Mouse (Mus musculus) adrenal gland (tissue): ENCODE data around the gene Tcf25.

Experiments
- intact Hi-C: fragments of 180-260 bp; cut with DNase I; formaldehyde crosslinking; loops from one replicate; pipeline ENCODE4 v1.15.1; 2025
- long read RNA-seq, 2 experiments: library from polyadenylated mRNA; unstranded; transcript quantifications; one replicate each; pipeline ENCODE4 v2.0.0; 2020; ENCODE audit warnings: borderline replicate concordance in 1 of 2; ENCODE audit not compliant: insufficient replicate concordance in 1 of 2

The Tcf25 gene
- long read RNA-seq, experiment 1, full-length matches to known transcripts = 85 of 164 reads
- long read RNA-seq, experiment 1, partial matches to known transcripts = 61 of 164 reads
- long read RNA-seq, experiment 1, other reads (novel, unspliced or antisense) = 18 of 164 reads
- long read RNA-seq, experiment 2, full-length matches to known transcripts = 97 of 234 reads
- long read RNA-seq, experiment 2, partial matches to known transcripts = 118 of 234 reads
- long read RNA-seq, experiment 2, other reads (novel, unspliced or antisense) = 19 of 234 reads

DNA sequence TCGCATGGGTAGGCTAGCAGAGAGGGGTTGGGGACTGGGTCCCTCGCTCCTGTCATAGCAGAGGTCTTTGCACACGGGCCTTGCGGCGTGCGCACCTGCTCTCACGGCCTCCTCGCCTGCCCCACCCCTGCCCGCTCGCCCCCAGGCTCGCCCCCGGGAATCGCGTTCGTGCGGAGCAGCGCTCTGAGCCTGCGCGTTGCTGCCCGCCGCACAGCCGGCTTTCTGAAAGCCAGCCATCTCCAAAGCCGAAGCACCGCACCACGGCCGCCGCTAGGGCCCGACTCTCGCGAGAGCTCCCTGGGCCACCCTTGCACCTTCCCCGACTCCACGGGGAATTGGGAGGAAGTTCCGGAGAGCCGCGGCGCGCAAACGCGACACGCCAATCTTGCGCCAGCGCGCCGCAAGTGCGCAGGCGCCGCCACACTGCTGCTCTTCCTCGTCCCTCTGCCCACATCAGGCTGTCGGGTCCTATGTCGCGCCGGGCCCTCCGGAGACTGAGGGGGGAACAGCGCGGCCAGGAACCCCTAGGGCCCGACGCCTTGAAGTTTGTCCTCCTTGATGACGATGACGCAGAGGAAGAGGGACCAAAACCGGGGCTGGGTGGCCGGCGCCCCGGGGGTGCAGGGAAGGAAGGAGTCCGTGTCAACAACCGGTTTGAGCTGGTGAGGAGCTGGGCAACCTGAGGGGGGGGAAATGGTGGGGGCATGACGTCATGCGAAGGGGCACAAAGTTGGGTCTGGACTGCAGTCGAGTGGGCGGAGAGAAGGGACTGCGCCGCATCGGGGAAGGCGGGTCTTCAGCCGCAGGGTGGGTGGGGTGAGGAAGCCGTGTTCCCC, at the start of gene Tcf25:
TSS of gene Tcf25 (plus strand) at position 351 of the 836 bp plus-strand sequence.
- intact Hi-C loops = no loop called here

DNA sequence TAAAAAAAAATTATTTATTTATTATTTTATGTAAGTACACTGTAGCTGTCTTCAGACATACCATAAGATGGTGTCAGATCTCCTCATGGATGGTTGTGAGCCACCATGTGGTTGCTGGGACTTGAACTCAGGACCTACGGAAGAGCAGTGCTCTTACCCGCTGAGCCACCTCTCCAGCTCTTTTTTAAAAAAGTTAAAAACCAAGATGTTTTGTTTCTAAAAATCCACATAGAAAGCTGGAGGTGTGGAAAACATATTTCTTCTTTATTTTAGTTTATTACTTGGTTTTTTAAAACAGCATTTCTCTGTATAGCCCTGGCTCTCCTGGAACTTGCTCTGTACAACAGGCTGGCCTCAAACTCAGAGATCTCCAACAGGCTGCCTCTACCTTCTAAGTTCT, 45.0 kb upstream of the Tcf25 start:
- intact Hi-C loops = no loop called here

DNA sequence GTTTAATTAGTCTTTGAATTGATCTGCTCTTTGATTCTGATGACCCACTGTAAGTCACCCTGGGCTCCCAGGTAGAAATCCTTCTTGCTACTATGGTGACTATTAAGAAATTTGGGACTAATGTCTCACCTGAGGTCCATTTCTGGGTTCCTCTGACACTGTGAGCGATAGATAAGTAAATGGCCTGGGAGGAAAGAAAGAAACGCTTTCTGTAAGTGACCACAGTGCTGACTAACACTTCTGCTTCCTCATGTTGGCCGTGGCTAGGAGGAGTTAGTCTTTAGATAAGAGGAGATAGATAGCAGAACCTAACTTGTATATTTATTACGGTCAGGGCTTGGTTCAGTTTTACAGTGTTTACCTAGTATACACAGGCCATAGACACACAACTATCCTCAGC, 44.2 kb upstream of the Tcf25 start:
- intact Hi-C loops = no loop called here

DNA sequence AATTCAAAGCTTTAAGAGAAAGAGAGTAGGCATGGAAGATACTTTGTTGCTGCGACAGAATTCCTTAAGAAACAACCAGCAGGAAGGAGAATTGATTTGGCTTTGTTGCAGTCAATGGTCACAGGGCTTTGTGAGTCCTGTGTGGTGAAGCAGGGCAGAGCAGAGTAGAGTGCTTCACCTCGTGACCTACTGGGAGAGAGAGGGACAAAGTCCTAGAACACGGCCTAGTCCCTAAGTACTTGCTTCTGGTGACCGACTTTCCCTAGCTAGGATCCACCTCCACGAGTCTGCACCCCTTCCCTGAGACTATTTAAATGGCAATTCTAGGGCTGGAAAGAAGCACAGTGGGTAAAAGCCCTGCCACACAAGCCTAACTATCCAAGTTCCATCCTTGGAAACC, 43.6 kb upstream of the Tcf25 start:
- intact Hi-C loops = no loop called here

DNA sequence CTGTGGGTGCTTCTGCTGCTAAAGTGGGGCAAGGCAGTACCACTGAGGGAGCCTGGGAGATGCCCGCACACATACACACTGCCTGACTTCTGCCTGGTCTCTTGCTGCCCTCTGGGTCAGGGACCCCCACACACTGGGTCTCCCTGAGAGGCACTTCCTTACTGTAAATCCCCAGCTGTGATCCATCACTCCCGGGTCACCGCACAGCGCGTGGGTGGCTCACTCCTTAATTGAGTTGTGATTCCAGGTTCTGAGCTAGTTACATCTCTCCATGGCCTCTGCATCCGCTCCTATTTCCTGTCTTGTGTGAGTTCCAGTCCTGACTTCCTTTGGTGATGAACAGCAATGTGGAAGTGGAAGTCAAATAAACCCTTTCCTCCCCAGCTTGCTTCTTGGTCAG, 42.9 kb upstream of the Tcf25 start:
- intact Hi-C loops = no loop called here

DNA sequence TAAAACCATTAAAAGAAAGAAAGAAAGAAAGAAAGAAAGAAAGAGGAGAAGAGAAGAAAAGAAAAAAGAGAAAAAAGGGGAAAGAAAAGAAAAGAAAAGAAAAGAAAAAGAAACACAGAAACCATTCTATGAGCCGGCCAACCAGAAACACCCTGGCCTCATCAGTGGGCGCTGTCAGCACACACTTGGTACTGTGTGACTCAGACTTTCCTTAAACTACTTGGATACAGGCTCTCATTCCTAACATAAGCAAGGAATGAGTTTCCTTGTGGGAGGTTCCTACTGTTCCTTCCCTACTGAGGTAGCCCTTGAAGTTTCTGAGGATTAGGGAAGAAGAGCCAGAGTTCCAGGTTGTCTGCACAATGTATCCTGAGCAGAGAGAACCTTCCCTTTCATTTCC, 42.3 kb upstream of the Tcf25 start:
- intact Hi-C loops = no loop called here

DNA sequence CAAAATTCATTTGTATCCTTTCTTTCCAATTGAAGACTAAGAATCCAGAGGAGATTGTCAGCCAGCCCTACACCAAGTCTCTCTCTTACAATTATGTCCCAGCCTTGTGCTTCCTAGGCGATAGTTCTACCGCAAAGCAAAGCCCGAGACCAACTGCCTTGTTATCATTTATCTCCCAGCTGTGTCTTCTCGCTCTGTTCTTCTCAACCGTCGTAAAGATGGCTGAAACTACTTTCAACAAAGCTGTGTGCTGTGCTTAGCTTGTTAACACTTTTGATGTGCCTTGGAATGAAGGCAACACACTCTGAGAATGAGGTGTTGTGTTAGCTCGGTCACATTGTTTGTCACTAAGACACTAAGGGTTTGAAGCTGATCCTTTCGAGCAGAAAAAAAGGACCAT, 41.7 kb upstream of the Tcf25 start:
- intact Hi-C loops = no loop called here

DNA sequence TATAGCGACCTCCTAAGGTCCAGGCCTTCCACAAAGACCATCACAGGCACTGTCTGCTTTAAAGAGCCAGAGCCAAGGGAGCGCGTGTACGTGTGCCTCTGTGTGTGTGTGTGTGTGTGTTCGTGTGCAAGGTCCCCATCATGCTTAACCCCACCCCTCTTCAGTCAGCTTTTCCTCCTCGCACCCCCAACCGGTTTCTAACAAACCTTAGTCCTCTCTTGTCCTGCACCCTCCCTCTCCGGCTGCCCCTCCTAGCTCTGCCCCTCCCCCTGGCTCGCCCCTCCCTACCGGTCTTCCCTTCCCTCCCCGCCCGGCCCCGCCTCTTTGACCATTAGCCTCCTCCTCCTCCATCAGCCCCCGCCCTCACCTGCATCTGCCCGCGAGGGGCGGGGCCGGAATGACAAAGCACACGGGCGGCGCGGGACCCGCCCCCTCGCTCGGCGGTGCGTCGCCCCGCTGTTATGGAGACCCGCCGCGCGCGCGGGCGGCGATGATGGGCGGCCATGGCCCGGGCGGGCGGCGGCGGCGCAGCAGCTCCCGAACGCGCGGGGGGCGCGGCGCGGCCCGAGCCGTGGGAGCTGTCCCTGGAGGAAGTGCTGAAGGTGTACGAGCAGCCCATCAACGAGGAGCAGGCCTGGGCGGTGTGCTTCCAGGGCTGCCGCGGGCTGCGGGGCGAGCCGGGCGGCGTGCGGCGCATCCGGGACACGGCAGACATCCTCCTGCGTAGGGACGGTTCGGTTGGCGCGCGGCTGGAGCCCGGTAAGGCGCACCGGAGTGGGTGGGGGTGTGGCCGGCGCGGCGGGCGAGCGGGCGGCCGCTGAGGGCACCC, 41.1 kb upstream of the Tcf25 start, which contains the start of gene Spire2:
TSS of gene Spire2 (plus strand) at position 452 of the 829 bp plus-strand sequence.
- intact Hi-C loops = no loop called here

DNA sequence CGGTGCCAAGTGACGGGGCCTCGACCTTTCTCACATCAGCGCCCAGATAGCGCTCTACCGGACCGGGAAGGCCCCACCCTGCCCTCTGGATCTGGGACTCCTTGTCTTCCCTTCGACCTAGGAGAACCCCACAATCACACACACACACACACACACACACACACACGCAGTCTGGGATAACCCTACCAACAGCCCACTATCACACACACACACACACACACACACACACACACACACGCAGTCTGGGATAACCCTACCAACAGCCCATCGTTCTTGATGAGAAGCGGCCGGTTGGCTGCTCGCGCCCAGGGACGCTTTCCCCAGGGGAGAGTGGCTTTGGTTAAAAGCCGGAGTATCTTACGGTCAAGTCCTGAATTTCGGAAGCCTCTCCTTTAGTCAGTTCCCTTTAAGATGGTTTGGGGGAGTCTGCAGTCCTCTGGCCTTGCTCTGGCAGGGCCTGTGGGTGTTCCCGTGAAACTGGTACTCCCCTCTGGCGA, 40.4 kb upstream of the Tcf25 start:
- intact Hi-C loops = no loop called here

DNA sequence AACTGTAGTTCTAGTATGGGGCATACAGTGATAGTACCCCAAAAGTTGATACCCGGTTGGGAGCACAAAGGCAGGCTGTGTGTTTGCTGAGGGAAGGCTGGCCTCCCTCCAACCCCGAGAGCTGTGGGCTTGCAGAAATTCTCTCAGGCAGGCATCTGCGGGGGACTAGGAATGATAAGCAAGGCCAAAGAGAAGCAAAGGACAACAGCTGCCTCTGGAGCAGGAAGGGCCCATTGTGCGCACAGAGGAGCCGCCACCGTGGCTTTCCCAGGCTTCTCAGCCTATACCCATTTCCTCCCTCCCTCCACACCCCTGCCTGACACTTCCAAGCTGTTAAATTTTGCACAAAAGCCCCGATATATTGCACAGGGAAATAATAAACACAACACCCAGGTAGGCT, 39.7 kb upstream of the Tcf25 start:
- intact Hi-C loops = no loop called here

DNA sequence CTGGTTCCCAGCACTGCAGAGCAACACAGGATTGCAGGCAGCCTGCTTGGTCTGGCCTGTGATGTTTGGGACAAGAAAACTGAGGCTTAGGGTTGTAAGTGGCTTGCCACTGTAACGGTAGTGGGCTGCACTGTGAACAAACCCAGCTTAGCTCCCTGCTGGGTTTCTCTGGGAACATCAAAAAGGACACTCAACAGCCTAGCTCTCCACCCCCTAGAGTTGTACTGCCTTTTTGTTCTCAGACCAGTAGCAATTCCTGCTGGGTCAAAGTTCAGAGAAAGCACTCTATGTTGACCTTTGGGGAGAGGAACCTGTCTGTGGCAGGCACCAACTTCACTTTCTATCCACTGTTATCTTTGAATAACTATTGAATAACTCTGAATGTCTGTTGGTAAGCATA, 39.1 kb upstream of the Tcf25 start:
- intact Hi-C loops = no loop called here

DNA sequence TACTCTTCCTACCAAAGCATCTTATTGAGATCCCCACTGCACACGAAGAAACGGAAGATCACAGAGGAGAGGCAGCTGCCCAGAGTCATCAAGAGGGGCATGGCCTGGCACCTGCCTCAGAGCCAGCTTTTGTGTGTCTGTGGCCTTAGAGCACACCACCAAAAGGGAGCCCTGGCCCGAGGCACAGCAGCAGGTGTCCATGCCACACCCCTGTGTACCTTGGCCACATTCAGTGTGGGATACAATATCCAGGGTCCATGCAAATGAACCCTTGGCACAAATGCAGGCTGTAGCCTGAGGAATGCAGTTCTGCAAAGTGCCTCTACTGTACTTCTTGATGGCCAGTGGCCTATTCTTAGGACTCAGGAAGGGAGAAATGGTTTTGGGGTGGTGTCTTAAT, 36.1 kb upstream of the Tcf25 start:
- intact Hi-C loops = no loop called here

DNA sequence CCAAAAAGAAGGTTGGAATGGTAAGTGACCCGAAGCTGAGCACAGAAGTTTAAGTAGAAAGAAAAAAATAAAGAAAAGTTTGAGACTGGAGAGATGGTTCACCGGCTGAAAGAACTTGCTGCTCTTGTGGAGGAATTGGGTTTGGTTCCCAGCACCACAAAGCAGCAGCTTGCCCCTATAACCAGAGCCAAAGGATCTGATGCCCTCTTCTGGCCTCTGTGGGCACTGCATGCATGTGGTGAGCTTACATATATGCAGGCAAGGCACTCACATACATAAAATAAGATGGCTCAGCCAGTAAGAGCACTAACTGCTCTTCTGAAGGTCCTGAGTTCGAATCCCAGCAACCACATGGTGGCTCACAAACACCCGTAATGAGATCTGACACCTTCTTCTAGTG, 33.5 kb upstream of the Tcf25 start:
- intact Hi-C loops = no loop called here

DNA sequence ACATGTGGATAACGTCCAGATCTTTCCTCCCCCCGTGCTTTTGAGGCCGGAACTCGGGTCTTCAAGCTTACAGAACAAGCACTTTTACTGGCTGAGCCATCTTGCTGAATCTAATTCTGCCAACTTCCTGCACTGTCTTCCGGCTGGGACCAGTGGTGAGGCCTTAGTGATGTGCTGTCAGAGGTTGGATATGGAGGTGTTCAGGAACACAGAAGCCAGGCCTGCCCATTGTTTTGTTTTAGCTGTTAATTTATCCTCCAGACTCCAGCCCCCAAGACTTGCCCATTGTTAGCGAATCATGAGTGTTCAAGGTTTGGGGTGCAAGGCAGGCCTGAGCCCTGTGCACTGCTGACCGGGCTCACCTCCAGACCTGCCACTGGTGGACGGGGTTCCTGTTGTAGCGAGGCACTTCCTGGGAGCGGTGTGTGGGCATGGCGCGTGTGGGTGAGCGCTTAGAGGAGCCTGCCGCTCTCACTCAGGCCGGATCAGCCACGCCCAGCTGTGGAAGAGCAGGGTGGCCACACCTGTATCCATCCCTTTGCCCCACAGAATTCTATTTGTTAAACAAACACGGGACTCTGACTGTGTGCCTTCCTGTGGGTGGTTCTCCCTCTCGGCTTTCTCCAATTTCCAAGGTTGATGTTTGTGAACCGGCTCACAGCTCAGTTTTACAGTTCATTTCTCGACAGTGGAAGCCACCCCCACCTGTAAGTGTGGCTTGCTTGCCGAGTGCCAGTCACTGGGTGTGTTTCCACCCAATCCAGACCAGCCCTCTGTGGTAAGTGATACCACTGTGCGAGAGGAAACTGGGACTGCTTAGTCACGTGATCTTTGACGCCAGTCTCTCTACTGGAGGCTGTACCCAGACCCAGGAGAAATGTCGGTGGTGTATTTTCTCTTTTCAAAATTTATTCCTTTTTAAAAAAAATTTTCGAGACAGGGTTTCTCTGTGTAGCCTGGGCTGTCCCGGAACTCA, 32.2 kb upstream of the Tcf25 start:
- intact Hi-C loops = no loop called here

DNA sequence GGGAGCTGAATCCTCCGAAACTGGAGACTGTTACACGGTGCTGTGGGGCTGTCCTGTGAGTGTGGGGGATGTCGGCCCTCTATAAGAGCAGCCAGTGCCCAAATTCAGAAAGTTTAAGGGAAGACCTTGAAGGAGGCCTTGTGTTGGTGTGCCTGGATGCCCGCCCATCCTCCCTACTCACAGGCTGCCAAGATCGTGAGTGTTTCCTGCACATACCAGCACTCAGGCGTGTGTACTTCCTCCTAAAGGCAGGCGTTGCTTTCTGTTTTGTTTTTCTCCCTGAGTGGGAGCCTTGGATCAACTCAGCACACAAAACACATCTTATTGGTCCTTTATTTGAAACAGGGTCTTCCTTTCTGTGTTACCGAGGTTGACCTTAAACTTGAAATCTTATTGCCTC, 31.3 kb upstream of the Tcf25 start:
- intact Hi-C loops = no loop called here

DNA sequence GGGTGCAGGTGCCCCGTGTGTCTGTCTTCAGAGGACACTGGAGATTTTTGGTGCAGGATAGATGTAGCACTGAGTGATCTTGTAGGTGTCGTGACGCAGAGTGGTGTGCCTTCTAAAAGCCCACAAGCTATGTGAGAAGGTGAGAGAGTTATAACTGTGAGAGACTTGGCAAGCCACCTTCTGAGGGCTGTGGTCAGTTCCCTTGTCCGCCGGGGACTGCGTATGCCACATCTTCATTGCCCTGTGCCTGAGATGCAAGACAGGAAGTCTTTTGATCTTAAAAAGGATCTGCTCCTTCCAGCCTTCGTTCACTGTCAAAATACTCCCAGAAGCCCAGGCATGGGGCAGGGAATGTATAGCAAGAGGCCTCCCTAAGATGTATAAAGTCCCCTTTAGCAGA, 30.6 kb upstream of the Tcf25 start:
- intact Hi-C loops = no loop called here

DNA sequence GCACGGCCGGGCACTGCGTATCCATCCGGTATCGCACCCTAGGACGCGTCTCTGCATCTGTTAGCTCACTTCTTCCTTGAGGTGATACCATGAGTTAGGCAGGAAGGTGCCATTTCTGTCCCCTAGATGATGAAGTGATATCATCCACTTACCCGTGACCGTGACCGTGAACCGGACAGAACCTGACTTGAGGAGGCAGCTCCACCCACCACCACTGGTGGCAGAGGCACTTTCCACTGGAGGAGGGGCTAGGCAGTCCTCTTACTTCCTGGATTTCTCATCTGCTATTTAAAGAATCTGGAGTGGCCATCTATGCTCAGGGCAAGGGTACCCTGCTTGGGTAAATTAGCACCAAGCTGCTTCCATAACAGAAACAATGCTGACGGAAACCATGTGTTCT, 30.1 kb upstream of the Tcf25 start:
- intact Hi-C loops = no loop called here

DNA sequence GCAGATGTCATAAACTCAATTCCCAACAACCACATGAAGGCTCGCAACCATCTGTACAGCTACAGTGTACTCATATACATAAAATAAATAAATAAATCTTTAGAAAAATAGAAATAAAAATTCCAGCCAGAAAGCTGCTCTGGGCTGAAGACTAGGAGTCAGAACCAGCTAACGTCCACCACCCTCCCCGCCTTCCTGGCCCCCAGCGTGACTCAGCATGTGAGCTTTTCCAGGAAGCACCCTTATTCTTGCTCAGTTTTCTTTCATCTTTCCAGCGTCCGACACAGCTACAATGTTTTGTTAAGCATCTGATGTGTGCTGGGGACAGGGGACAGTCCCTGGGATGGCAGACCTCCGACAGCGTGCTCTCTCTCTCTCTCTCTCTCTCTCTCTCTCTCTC, 28.4 kb upstream of the Tcf25 start:
- intact Hi-C loops = no loop called here

DNA sequence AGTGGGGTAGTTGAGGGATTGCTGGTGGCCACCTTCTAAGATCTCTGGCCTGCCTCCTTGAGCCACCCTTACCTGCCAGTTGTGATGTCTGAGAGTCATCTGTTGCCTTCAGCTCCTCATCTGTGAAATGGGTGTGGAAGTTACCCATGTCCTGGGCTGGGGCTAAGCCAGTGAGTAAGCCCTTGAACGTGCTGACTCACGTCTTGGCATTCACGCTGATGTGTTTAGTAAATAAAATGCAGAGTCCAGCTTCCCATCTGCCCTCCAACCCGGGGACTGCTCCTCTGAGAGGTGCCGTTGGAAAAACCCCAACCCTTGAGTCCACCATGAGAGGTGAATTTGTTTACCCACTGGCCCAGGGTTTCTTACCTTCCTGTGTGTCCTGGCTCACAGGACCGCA, 27.7 kb upstream of the Tcf25 start:
- intact Hi-C loops = no loop called here

DNA sequence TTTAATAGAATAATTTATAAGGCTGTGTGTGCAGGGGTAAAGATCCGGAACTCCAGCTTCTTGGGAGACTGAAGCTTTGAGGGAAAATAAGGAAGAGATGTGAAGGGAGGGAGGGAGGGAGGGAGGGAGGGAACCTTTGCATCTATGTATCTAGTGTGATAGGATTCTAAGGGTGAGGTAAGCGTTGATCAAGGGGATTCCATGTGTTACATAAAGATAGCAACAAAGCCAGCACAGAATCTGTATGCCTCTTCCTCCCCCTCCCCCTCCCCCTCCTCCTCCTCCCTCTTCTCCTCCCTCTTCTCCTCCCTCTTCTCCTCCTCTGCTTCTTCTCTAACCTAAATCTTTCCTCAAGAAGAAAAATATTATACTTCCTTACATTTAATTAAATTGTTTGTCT, 26.3 kb upstream of the Tcf25 start:
- intact Hi-C loops = no loop called here
